Mouse (Mus musculus) ES-E14 (cell line): ENCODE data around the gene Arhgap10. TPM values are rescaled to one million over a fixed set of nuclear protein-coding genes. Genes with fewer than 3 reads are reported as not detected.

Source experiments
- DNase-seq: peaks from one replicate; pipeline ENCODE4 v3.0.0-alpha.2; 2013; ENCODE audit warnings: low read depth, low spot score
- H3K27ac ChIP-seq: 2 replicates; pipeline ENCODE4 v1.5.1; 2012; ENCODE audit warnings: low read depth, mild to moderate bottlenecking, low read length, moderate library complexity, mixed read lengths; ENCODE audit not compliant: poor library complexity, insufficient read depth, severe bottlenecking
- H3K36me3 ChIP-seq: 2 replicates; pipeline ENCODE4 v1.6.1; 2012; ENCODE audit warnings: mild to moderate bottlenecking, low read length, moderate library complexity, mixed read lengths; ENCODE audit not compliant: control insufficient read depth, poor library complexity, insufficient read depth, severe bottlenecking
- H3K4me1 ChIP-seq, 2 experiments: fragments of 150-350 bp in 1 of 2; sonication (generic) in 1 of 2; 2 replicates each; pipeline ENCODE4 v1.6.1; 2012; ENCODE audit warnings: low read length in 2 of 2, mild to moderate bottlenecking in 1 of 2, mixed read lengths in 1 of 2; ENCODE audit not compliant: control insufficient read depth in 2 of 2, insufficient read depth in 2 of 2, poor library complexity in 1 of 2
- H3K4me3 ChIP-seq, 2 experiments: fragments of 150-350 bp in 1 of 2; sonication (generic) in 1 of 2; 2 replicates each; pipeline ENCODE4 v1.5.1; 2012; ENCODE audit warnings: low read length in 2 of 2, low read depth in 1 of 2, mild to moderate bottlenecking in 1 of 2, mixed read lengths in 1 of 2; ENCODE audit not compliant: insufficient read depth in 1 of 2, poor library complexity in 1 of 2, severe bottlenecking in 1 of 2
- H3K9ac ChIP-seq: 2 replicates; pipeline ENCODE4 v1.6.1; 2012; ENCODE audit warnings: low read depth, mild to moderate bottlenecking, low read length, mixed read lengths; ENCODE audit not compliant: poor library complexity, insufficient read depth, severe bottlenecking
- H3K9me3 ChIP-seq: fragments of 150-350 bp; sonication (generic); 2 replicates; pipeline ENCODE4 v1.6.1; 2012; ENCODE audit warnings: low read depth, mild to moderate bottlenecking, low read length; ENCODE audit not compliant: control insufficient read depth, insufficient read depth
- CHD2 ChIP-seq: IDR thresholded peaks from 2 replicates; pipeline ENCODE4 v1.6.1; 2014; ENCODE audit warnings: mild to moderate bottlenecking, low read depth, low read length, inconsistent platforms
- HCFC1 ChIP-seq: IDR thresholded peaks from 2 replicates; pipeline ENCODE4 v1.6.1; 2012; ENCODE audit warnings: low read length, inconsistent platforms, borderline replicate concordance; ENCODE audit not compliant: insufficient read depth
- MAFK ChIP-seq: IDR thresholded peaks from 2 replicates; pipeline ENCODE4 v1.6.1; 2014; ENCODE audit warnings: mild to moderate bottlenecking, low read depth, low read length, inconsistent platforms; ENCODE audit not compliant: insufficient read depth
- ZC3H11A ChIP-seq: IDR thresholded peaks from 2 replicates; pipeline ENCODE4 v1.6.1; 2012; ENCODE audit warnings: low read depth, mild to moderate bottlenecking, inconsistent platforms, low read length, borderline replicate concordance
- ZNF384 ChIP-seq: IDR thresholded peaks from 2 replicates; pipeline ENCODE4 v1.6.1; 2012; ENCODE audit warnings: low read depth, low read length, inconsistent platforms
- in situ Hi-C, 2 experiments: fragments of 600-800 bp; cut with MboI; formaldehyde crosslinking; loops; one replicate each; pipeline ENCODE4 v1.15.1; 2025; ENCODE audit warnings: low sequenced_read_pairs in 2 of 2, inconsistent platforms in 1 of 2; ENCODE audit not compliant: unreplicated experiment in 2 of 2
- total RNA-seq: library from RNA; depleted of rRNA; stranded (reverse); fragments of 300-350 nt; gene quantifications from 2 replicates; pipeline ENCODE4 v1.2.3, GENCODE M21; 2012; rRNA removed

The Arhgap10 gene
- total RNA-seq, 1 experiment = 10.8 TPM

GRCm38 (mm10) chr8:77209297-77209696 lies 308.5 kb downstream of the Arhgap10 start:
- Histone ChIP-seq H3K36me3 (no peaks in the 10 kb centered on the region), H3K27ac (no peak overlapping the region), H3K9ac (no peak overlapping the region), H3K9me3 (no peaks in the 10 kb centered on the region), H3K4me1 (no peaks in the 10 kb centered on the region), H3K4me3 (no peak overlapping the region)
- no peak for DNase-seq
- no peak for TF ChIP-seq HCFC1
- no peak for TF ChIP-seq MAFK
- no peak for TF ChIP-seq ZNF384
- TF ChIP-seq CHD2 = no peak
- no peak for TF ChIP-seq ZC3H11A
- in situ Hi-C loops = no loop called here

Other genes with a start within 250 kb of the Arhgap10 start
- 11.9 and 18.2 TPM in 2 replicates for gene Prmt9, start 31.4 kb upstream of the Arhgap10 start, total RNA-seq
- gene Tmem184c, start 92.7 kb upstream of the Arhgap10 start, total RNA-seq = 56.8 and 59.7 TPM in 2 replicates
- 0.11 and 0.40 TPM in 2 replicates for gene Ednra, start 206.5 kb upstream of the Arhgap10 start, total RNA-seq